Mouse (Mus musculus) limb, embryonic 11.5 days (tissue): ENCODE data around the gene Clcn7. TPM values are rescaled to one million over a fixed set of nuclear protein-coding genes. Genes with fewer than 3 reads are reported as not detected.

Experiments
- ATAC-seq: fragments of 200-750 bp; cut with Nextera tagmentation; 2 replicates; pipeline ENCODE4 v1.8.0; 2017; ENCODE audit warnings: low read depth; ENCODE audit not compliant: insufficient number of reproducible peaks, low FRiP score, low TSS enrichment
- DNase-seq: peaks from one replicate; pipeline ENCODE4 v3.0.0-alpha.2; 2015; ENCODE audit warnings: low spot score
- H3K27ac ChIP-seq: fragments of 300-500 bp; sonication (generic); replicated peaks from 2 replicates; pipeline ENCODE4 v1.5.1; 2014; ENCODE audit warnings: low read depth, mild to moderate bottlenecking, low read length
- H3K27me3 ChIP-seq: fragments of 300-500 bp; sonication (generic); 2 replicates; pipeline ENCODE4 v1.6.1; 2014; ENCODE audit warnings: mild to moderate bottlenecking, low read length, mixed read lengths; ENCODE audit not compliant: control insufficient read depth, insufficient read depth
- H3K36me3 ChIP-seq: fragments of 300-500 bp; sonication (generic); 2 replicates; pipeline ENCODE4 v1.6.1; 2014; ENCODE audit warnings: mild to moderate bottlenecking, low read length, moderate library complexity, mixed read lengths; ENCODE audit not compliant: control insufficient read depth, insufficient read depth
- H3K4me1 ChIP-seq: fragments of 300-500 bp; sonication (generic); 2 replicates; pipeline ENCODE4 v1.6.1; 2014; ENCODE audit warnings: low read length, mixed read lengths; ENCODE audit not compliant: control insufficient read depth, insufficient read depth
- H3K4me2 ChIP-seq: fragments of 300-500 bp; sonication (generic); 2 replicates; pipeline ENCODE4 v1.6.1; 2014; ENCODE audit warnings: low read depth, mild to moderate bottlenecking, moderate library complexity; ENCODE audit not compliant: severe bottlenecking
- H3K4me3 ChIP-seq: fragments of 300-500 bp; sonication (generic); 2 replicates; pipeline ENCODE4 v1.5.1; 2014; ENCODE audit warnings: low read depth, low read length
- H3K9ac ChIP-seq: fragments of 300-500 bp; sonication (generic); 2 replicates; pipeline ENCODE4 v1.6.1; 2014; ENCODE audit warnings: mild to moderate bottlenecking, low read length
- H3K9me3 ChIP-seq: fragments of 300-500 bp; sonication (generic); 2 replicates; pipeline ENCODE4 v1.6.1; 2016; ENCODE audit warnings: low read length; ENCODE audit not compliant: control insufficient read depth
- WGBS: fragments of 180-500 bp; shearing (Covaris S2); extraction: QIAGEN DNeasy Blood & Tissue Kit; methylation state at CpG from one replicate; pipeline ENCODE4 v1.1.7; 2014; 5-methylcytosine and 5-hydroxymethylcytosine counted together
- polyA plus RNA-seq: library from polyadenylated mRNA; unstranded; fragments of >200 nt; fragmentation: Nextera tagmentation; extraction: Ambion mirVana; gene quantifications from 2 replicates; pipeline ENCODE4 v1.2.1, GENCODE M21; 2014

Gene Clcn7
- 20.6 and 21.0 TPM in 2 replicates for polyA plus RNA-seq

GRCm38 (mm10) chr17:25133275-25133698 lies at the start of gene Clcn7:
TSS of gene Clcn7 (plus strand) at chr17:25133391.
- WGBS = under 1% methylated on average over 40 of the region's 40 CpGs
- Histone ChIP-seq H3K4me3 (peak within 1 kb of the TSS; percentile 86), H3K27me3 (no peaks in the 10 kb centered on the region), H3K4me2 (peak within 1 kb of the TSS; percentile 63), H3K9me3 (no peaks in the 10 kb centered on the region), H3K4me1 (peaks cover 7% of the 10 kb centered on the region; the same call in 1 of the 2 replicates), H3K9ac (peak within 1 kb of the TSS; percentile 76), H3K36me3 (no peaks in the 10 kb centered on the region), H3K27ac (no peak within 1 kb of the TSS)
- DNase-seq (peak; percentile 95), ATAC-seq (peak; percentile 82; the same call in 1 of the 2 replicates)

GRCm38 (mm10) chr17:25083444-25083931 lies 49.7 kb upstream of the Clcn7 start, which contains the start of gene Tmem204:
TSS of gene Tmem204 (minus strand) at chr17:25083591.
- H3K36me3 ChIP-seq = peaks cover 5% of the 10 kb centered on the region
- H3K27ac ChIP-seq = peak within 1 kb of the TSS; percentile 95
- WGBS = 12% methylated on average over 7 of the region's 7 CpGs
- H3K4me1 ChIP-seq = peaks cover 30% of the 10 kb centered on the region
- ATAC-seq = peak; percentile 93
- no peaks in the 10 kb centered on the region for H3K27me3 ChIP-seq
- H3K9ac ChIP-seq = peak within 1 kb of the TSS; percentile 48
- 0 out of 2 replicates have a peak within 1 kb of the TSS, but pooled peaks have one; percentile 13 for H3K4me2 ChIP-seq
- peak; percentile 90 for DNase-seq
- no peaks in the 10 kb centered on the region for H3K9me3 ChIP-seq
- H3K4me3 ChIP-seq = no peak within 1 kb of the TSS

GRCm38 (mm10) chr17:25084835-25085385 lies 48.3 kb upstream of the Clcn7 start:
- Histone ChIP-seq H3K36me3 (peaks cover 5% of the 10 kb centered on the region), H3K9ac (no peak overlapping the region), H3K4me2 (no peak overlapping the region), H3K27ac (peak overlapping the region; percentile 95; the same call in 1 of the 2 replicates), H3K4me1 (peaks cover 30% of the 10 kb centered on the region), H3K4me3 (no peak overlapping the region), H3K9me3 (no peaks in the 10 kb centered on the region), H3K27me3 (no peaks in the 10 kb centered on the region)
- 67% methylated on average over 13 of the region's 13 CpGs for WGBS
- ATAC-seq = no peak
- DNase-seq = peak; percentile 40

GRCm38 (mm10) chr17:25086724-25087123 lies 46.5 kb upstream of the Clcn7 start:
- ATAC-seq = no peak

GRCm38 (mm10) chr17:25089158-25089557 lies 44.0 kb upstream of the Clcn7 start:
- Histone ChIP-seq H3K4me1 (peaks cover 7% of the 10 kb centered on the region), H3K27me3 (no peaks in the 10 kb centered on the region), H3K4me2 (no peak overlapping the region), H3K27ac (no peak overlapping the region), H3K36me3 (peaks cover 5% of the 10 kb centered on the region), H3K4me3 (no peak overlapping the region), H3K9me3 (no peaks in the 10 kb centered on the region), H3K9ac (no peak overlapping the region)
- WGBS = 94% methylated on average over 10 of the region's 10 CpGs
- no peak for DNase-seq
- ATAC-seq = 0 out of 2 replicates have a peak, but pooled peaks have one; percentile 15

More at GRCm38 (mm10) chr17:25086724-25087123, 46.5 kb upstream of the Clcn7 start:
- Histone ChIP-seq H3K9ac (no peak overlapping the region), H3K9me3 (no peaks in the 10 kb centered on the region), H3K4me1 (peaks cover 24% of the 10 kb centered on the region), H3K4me3 (no peak overlapping the region), H3K36me3 (peaks cover 5% of the 10 kb centered on the region), H3K27ac (no peak overlapping the region), H3K4me2 (no peak overlapping the region), H3K27me3 (no peaks in the 10 kb centered on the region)
- 87% methylated on average over 7 of the region's 7 CpGs for WGBS
- DNase-seq = no peak

GRCm38 (mm10) chr17:25090450-25090849 lies 42.7 kb upstream of the Clcn7 start:
- H3K4me1 ChIP-seq = no peaks in the 10 kb centered on the region; the same call in 1 of the 2 replicates
- WGBS = 93% methylated on average over 10 of the region's 10 CpGs
- no peaks in the 10 kb centered on the region for H3K27me3 ChIP-seq
- H3K9ac ChIP-seq = no peak overlapping the region
- H3K4me2 ChIP-seq = no peak overlapping the region
- DNase-seq (no peak), ATAC-seq (no peak)
- peaks cover 5% of the 10 kb centered on the region for H3K36me3 ChIP-seq
- no peaks in the 10 kb centered on the region for H3K9me3 ChIP-seq
- no peak overlapping the region for H3K27ac ChIP-seq
- no peak overlapping the region for H3K4me3 ChIP-seq

GRCm38 (mm10) chr17:25096221-25096620 lies 37.0 kb upstream of the Clcn7 start:
- no peaks in the 10 kb centered on the region for H3K9me3 ChIP-seq
- no peak for ATAC-seq

GRCm38 (mm10) chr17:25100052-25100451 lies 33.1 kb upstream of the Clcn7 start:
- WGBS = 94% methylated on average over 6 of the region's 6 CpGs
- Histone ChIP-seq H3K4me2 (no peak overlapping the region), H3K27me3 (no peaks in the 10 kb centered on the region), H3K36me3 (peaks cover 21% of the 10 kb centered on the region; the same call in 1 of the 2 replicates), H3K9me3 (no peaks in the 10 kb centered on the region), H3K4me1 (no peaks in the 10 kb centered on the region), H3K27ac (no peak overlapping the region), H3K4me3 (no peak overlapping the region), H3K9ac (no peak overlapping the region)
- ATAC-seq (no peak), DNase-seq (no peak)

More at GRCm38 (mm10) chr17:25096221-25096620, 37.0 kb upstream of the Clcn7 start:
- no peak overlapping the region for H3K4me3 ChIP-seq
- no peaks in the 10 kb centered on the region for H3K4me1 ChIP-seq
- 84% methylated on average over 2 of the region's 2 CpGs for WGBS
- H3K36me3 ChIP-seq = peaks cover 17% of the 10 kb centered on the region; the same call in 1 of the 2 replicates
- H3K4me2 ChIP-seq = no peak overlapping the region
- H3K27me3 ChIP-seq = no peaks in the 10 kb centered on the region
- H3K27ac ChIP-seq = no peak overlapping the region
- no peak overlapping the region for H3K9ac ChIP-seq
- DNase-seq = no peak
